Mouse (Mus musculus): ENCODE data around the gene Ccni. TPM values are rescaled to one million over a fixed set of nuclear protein-coding genes. Genes with fewer than 3 reads are reported as not detected.

The Ccni gene
- polyA plus RNA-seq, 1 experiment from 2014 or later: 166 TPM

- no peaks in the 10 kb centered on the region for H3K27me3 ChIP-seq
- no peak overlapping the region for H3K4me3 ChIP-seq
- H3K9me3 ChIP-seq: no peaks in the 10 kb centered on the region
- H3K36me3 ChIP-seq: peaks cover 53% of the 10 kb centered on the region
- H3K4me1 ChIP-seq: peaks cover 13% of the 10 kb centered on the region
- H3K9ac ChIP-seq (replicated peaks): no peak overlapping the region
- H3K27ac ChIP-seq (replicated peaks): no peak overlapping the region
- no peak for ATAC-seq (ENCODE audit: low FRiP score, low read depth)
- WGBS: 86% methylated on average over 6 of the region's 6 CpGs
- H3K4me2 ChIP-seq (replicated peaks): no peak overlapping the region
Measured at GRCm38 (mm10) chr5:93151985-93152384, 54.3 kb downstream of the Ccni start.

GRCm38 (mm10) chr5:93149969-93150777 is 56.1 kb downstream of the Ccni start:
- H3K4me3 ChIP-seq: no peak overlapping the region
- no peak overlapping the region for H3K9ac ChIP-seq (replicated peaks)
- no peak for ATAC-seq (ENCODE audit: low FRiP score, low read depth)
- peaks cover 37% of the 10 kb centered on the region for H3K36me3 ChIP-seq
- peaks cover 25% of the 10 kb centered on the region for H3K4me1 ChIP-seq
- H3K27me3 ChIP-seq: no peaks in the 10 kb centered on the region
- 0 out of 2 replicates have a peak overlapping the region, but pooled peaks have one; percentile 10 for H3K27ac ChIP-seq (replicated peaks)
- H3K4me2 ChIP-seq (replicated peaks): no peak overlapping the region
- 86% methylated on average over 12 of the region's 12 CpGs for WGBS
- H3K9me3 ChIP-seq: no peaks in the 10 kb centered on the region

- no peak overlapping the region for H3K27ac ChIP-seq (replicated peaks)
- no peak overlapping the region for H3K4me3 ChIP-seq
- WGBS: 90% methylated on average over 6 of the region's 6 CpGs
- no peak overlapping the region for H3K4me2 ChIP-seq (replicated peaks)
- ATAC-seq (ENCODE audit: low FRiP score, low read depth): no peak
- H3K9ac ChIP-seq (replicated peaks): no peak overlapping the region
- H3K36me3 ChIP-seq: peaks cover 36% of the 10 kb centered on the region
- peaks cover 20% of the 10 kb centered on the region for H3K4me1 ChIP-seq
- H3K9me3 ChIP-seq: no peaks in the 10 kb centered on the region
- no peaks in the 10 kb centered on the region for H3K27me3 ChIP-seq
Measured at GRCm38 (mm10) chr5:93145504-93145903, 60.8 kb downstream of the Ccni start.

- WGBS: 38% methylated on average over 5 of the region's 5 CpGs
- ATAC-seq (ENCODE audit: low FRiP score, low read depth): no peak
Measured at GRCm38 (mm10) chr5:93144874-93145273, 61.4 kb downstream of the Ccni start.

GRCm38 (mm10) chr5:93143360-93144091 is 62.8 kb downstream of the Ccni start:
- H3K36me3 ChIP-seq: peaks cover 37% of the 10 kb centered on the region
- H3K9me3 ChIP-seq: no peaks in the 10 kb centered on the region
- ATAC-seq (ENCODE audit: low FRiP score, low read depth): no peak
- no peak overlapping the region for H3K27ac ChIP-seq (replicated peaks)
- H3K4me2 ChIP-seq (replicated peaks): no peak overlapping the region
- no peaks in the 10 kb centered on the region for H3K27me3 ChIP-seq
- H3K9ac ChIP-seq (replicated peaks): no peak overlapping the region
- 77% methylated on average over 12 of the region's 12 CpGs for WGBS
- peaks cover 20% of the 10 kb centered on the region for H3K4me1 ChIP-seq
- H3K4me3 ChIP-seq: no peak overlapping the region

More at GRCm38 (mm10) chr5:93144874-93145273, 61.4 kb downstream of the Ccni start:
- Histone ChIP-seq H3K36me3 (peaks cover 34% of the 10 kb centered on the region), H3K4me2 (replicated peaks) (no peak overlapping the region), H3K27ac (replicated peaks) (no peak overlapping the region), H3K4me1 (peaks cover 20% of the 10 kb centered on the region), H3K9ac (replicated peaks) (no peak overlapping the region), H3K27me3 (no peaks in the 10 kb centered on the region), H3K4me3 (no peak overlapping the region), H3K9me3 (no peaks in the 10 kb centered on the region)

GRCm38 (mm10) chr5:93140747-93141146 is 65.5 kb downstream of the Ccni start:
- Histone ChIP-seq H3K4me3 (no peak overlapping the region), H3K27me3 (no peaks in the 10 kb centered on the region), H3K27ac (replicated peaks) (no peak overlapping the region), H3K4me2 (replicated peaks) (no peak overlapping the region), H3K9me3 (no peaks in the 10 kb centered on the region), H3K4me1 (peaks cover 20% of the 10 kb centered on the region), H3K36me3 (peaks cover 37% of the 10 kb centered on the region), H3K9ac (replicated peaks) (no peak overlapping the region)
- 87% methylated on average over 5 of the region's 5 CpGs for WGBS
- ATAC-seq (ENCODE audit: low FRiP score, low read depth): no peak

GRCm38 (mm10) chr5:93139350-93139749 is 66.9 kb downstream of the Ccni start:
- no peak overlapping the region for H3K4me2 ChIP-seq (replicated peaks)
- ATAC-seq (ENCODE audit: low FRiP score, low read depth): no peak
- peaks cover 37% of the 10 kb centered on the region for H3K36me3 ChIP-seq
- H3K9ac ChIP-seq (replicated peaks): no peak overlapping the region
- peaks cover 10% of the 10 kb centered on the region; the same call in 1 of the 2 replicates for H3K4me1 ChIP-seq
- H3K9me3 ChIP-seq: no peaks in the 10 kb centered on the region
- 94% methylated on average over 9 of the region's 9 CpGs for WGBS
- no peaks in the 10 kb centered on the region for H3K27me3 ChIP-seq
- H3K27ac ChIP-seq (replicated peaks): no peak overlapping the region
- no peak overlapping the region for H3K4me3 ChIP-seq

GRCm38 (mm10) chr5:93136956-93137586 is 69.2 kb downstream of the Ccni start:
- H3K36me3 ChIP-seq: peaks cover 34% of the 10 kb centered on the region
- H3K9me3 ChIP-seq: no peaks in the 10 kb centered on the region
- 79% methylated on average over 5 of the region's 5 CpGs for whole genome bisulfite sequencing
- H3K27ac ChIP-seq (replicated peaks): no peak overlapping the region
- no peak overlapping the region for H3K4me3 ChIP-seq
- ATAC-seq (ENCODE audit: low FRiP score, low read depth): peak; percentile 38; the same call in 1 of the 2 replicates
- H3K4me1 ChIP-seq: peaks cover 32% of the 10 kb centered on the region
- no peak overlapping the region for H3K9ac ChIP-seq (replicated peaks)
- no peak overlapping the region for H3K4me2 ChIP-seq (replicated peaks)
- H3K27me3 ChIP-seq: no peaks in the 10 kb centered on the region

- no peak overlapping the region for H3K4me2 ChIP-seq (replicated peaks)
- H3K9me3 ChIP-seq: no peaks in the 10 kb centered on the region
- H3K36me3 ChIP-seq: peaks cover 18% of the 10 kb centered on the region
- WGBS: 89% methylated on average over 10 of the region's 10 CpGs
- no peak for ATAC-seq (ENCODE audit: low FRiP score, low read depth)
- H3K4me3 ChIP-seq: no peak overlapping the region
- H3K27me3 ChIP-seq: no peaks in the 10 kb centered on the region
- peaks cover 48% of the 10 kb centered on the region for H3K4me1 ChIP-seq
- H3K9ac ChIP-seq (replicated peaks): no peak overlapping the region
- H3K27ac ChIP-seq (replicated peaks): no peak overlapping the region
Measured at GRCm38 (mm10) chr5:93135368-93136107, 70.8 kb downstream of the Ccni start.

GRCm38 (mm10) chr5:93133445-93134244 is 72.7 kb downstream of the Ccni start:
- WGBS: 25% methylated on average over 10 of the region's 10 CpGs
- peaks cover 67% of the 10 kb centered on the region for H3K4me1 ChIP-seq
- H3K9ac ChIP-seq (replicated peaks): no peak overlapping the region
- H3K4me2 ChIP-seq (replicated peaks): peak overlapping the region; percentile 34
- peaks cover 4% of the 10 kb centered on the region; the same call in 1 of the 2 replicates for H3K36me3 ChIP-seq
- no peaks in the 10 kb centered on the region for H3K9me3 ChIP-seq
- no peaks in the 10 kb centered on the region for H3K27me3 ChIP-seq
- no peak overlapping the region for H3K4me3 ChIP-seq
- peak overlapping the region; percentile 61 for H3K27ac ChIP-seq (replicated peaks)
- ATAC-seq (ENCODE audit: low FRiP score, low read depth): peak; percentile 35; the same call in 1 of the 2 replicates

All from midbrain, embryonic 12.5 days (tissue).